Mouse (Mus musculus) cerebellum, adult 2 months (tissue): Measurements from ENCODE around the gene Rbm38. TPM values are rescaled to one million over a fixed set of nuclear protein-coding genes. Genes with fewer than 3 reads are reported as not detected.

Experiments
- DNase-seq, 2 experiments: peaks; one replicate each; pipeline ENCODE4 v3.0.0; 2021
- H3K27ac ChIP-seq: fragments of 200-500 bp; 2 replicates; pipeline ENCODE4 v1.5.1; 2012; ENCODE audit warnings: low read length, control low read depth, inconsistent platforms; ENCODE audit not compliant: insufficient read depth
- H3K27me3 ChIP-seq: fragments of 200-500 bp; 2 replicates; pipeline ENCODE4 v1.6.1; 2012; ENCODE audit warnings: inconsistent platforms, mild to moderate bottlenecking, low read length, moderate library complexity; ENCODE audit not compliant: control insufficient read depth, insufficient read depth
- H3K4me1 ChIP-seq: fragments of 200-500 bp; 2 replicates; pipeline ENCODE4 v1.6.1; 2011; ENCODE audit warnings: low read length; ENCODE audit not compliant: control insufficient read depth, insufficient read depth
- H3K4me3 ChIP-seq: fragments of 200-500 bp; replicated peaks from 2 replicates; pipeline ENCODE3; 2011; ENCODE audit warnings: mild to moderate bottlenecking, low read depth, low read length, control low read depth; ENCODE audit not compliant: insufficient read depth
- CTCF ChIP-seq: fragments of 200-500 bp; IDR thresholded peaks from 2 replicates; pipeline ENCODE4 v1.5.1; 2011; ENCODE audit warnings: low read depth, mild to moderate bottlenecking, control low read depth, low read length, moderate library complexity, borderline replicate concordance; ENCODE audit not compliant: insufficient read depth
- POLR2A ChIP-seq: fragments of 200-500 bp; IDR thresholded peaks from 2 replicates; pipeline ENCODE4 v1.6.1; 2011; ENCODE audit warnings: low read length, control low read depth, borderline replicate concordance; ENCODE audit not compliant: insufficient read depth
- WGBS: fragments of 180-500 bp; shearing (Covaris S2); methylation state at CpG from one replicate; pipeline ENCODE4 v1.1.7; 2018; 5-methylcytosine and 5-hydroxymethylcytosine counted together
- polyA plus RNA-seq: library from polyadenylated mRNA; depleted of rRNA; stranded (reverse); fragments of >200 nt; gene quantifications from 2 replicates; pipeline ENCODE4 v1.2.3, GENCODE M21; 2012

Rbm38 gene
- polyA plus RNA-seq, 1 experiment: 9.0 TPM

- no peak for TF ChIP-seq CTCF
- no peak for TF ChIP-seq POLR2A
- H3K27ac ChIP-seq: no peak overlapping the region
- H3K27me3 ChIP-seq: no peaks in the 10 kb centered on the region
- WGBS: 44% methylated on average over 8 of the region's 8 CpGs
- no peak overlapping the region for H3K4me3 ChIP-seq
- DNase-seq: no peak
- H3K4me1 ChIP-seq: no peaks in the 10 kb centered on the region
Measured at GRCm38 (mm10) chr2:173050604-173051382, 30.5 kb downstream of the Rbm38 start.

- H3K4me1 ChIP-seq: no peaks in the 10 kb centered on the region
- WGBS: 77% methylated on average over 8 of the region's 8 CpGs
- H3K4me3 ChIP-seq: no peak overlapping the region
- no peaks in the 10 kb centered on the region for H3K27me3 ChIP-seq
- DNase-seq: no peak
- H3K27ac ChIP-seq: no peak overlapping the region
- TF ChIP-seq CTCF: no peak
- no peak for TF ChIP-seq POLR2A
Measured at GRCm38 (mm10) chr2:173052881-173053280, 32.6 kb downstream of the Rbm38 start.

GRCm38 (mm10) chr2:173053846-173054245 lies 33.5 kb downstream of the Rbm38 start:
- Histone ChIP-seq H3K27me3 (no peaks in the 10 kb centered on the region), H3K4me1 (no peaks in the 10 kb centered on the region), H3K4me3 (no peak overlapping the region), H3K27ac (no peak overlapping the region)
- no peak for DNase-seq
- WGBS: 84% methylated on average over 6 of the region's 6 CpGs
- TF ChIP-seq CTCF: no peak
- TF ChIP-seq POLR2A: no peak

- whole genome bisulfite sequencing: 71% methylated on average over 10 of the region's 10 CpGs
- no peak for DNase-seq
- Histone ChIP-seq H3K4me1 (no peaks in the 10 kb centered on the region), H3K27ac (no peak overlapping the region), H3K4me3 (no peak overlapping the region), H3K27me3 (no peaks in the 10 kb centered on the region)
- TF ChIP-seq CTCF: no peak
- TF ChIP-seq POLR2A: no peak
Measured at GRCm38 (mm10) chr2:173056303-173056881, 36.1 kb downstream of the Rbm38 start.

- Histone ChIP-seq H3K4me3 (no peak overlapping the region), H3K4me1 (no peaks in the 10 kb centered on the region), H3K27ac (no peak overlapping the region), H3K27me3 (no peaks in the 10 kb centered on the region)
- DNase-seq: no peak
- TF ChIP-seq POLR2A (no peak), CTCF (no peak)
- 82% methylated on average over 11 of the region's 11 CpGs for WGBS
Measured at GRCm38 (mm10) chr2:173056882-173057315, 36.6 kb downstream of the Rbm38 start.

GRCm38 (mm10) chr2:173057623-173058022 lies 37.3 kb downstream of the Rbm38 start:
- no peaks in the 10 kb centered on the region for H3K4me1 ChIP-seq
- no peaks in the 10 kb centered on the region for H3K27me3 ChIP-seq
- 57% methylated on average over 10 of the region's 10 CpGs for WGBS
- DNase-seq: no peak
- TF ChIP-seq POLR2A: no peak
- no peak overlapping the region for H3K27ac ChIP-seq
- H3K4me3 ChIP-seq: no peak overlapping the region

GRCm38 (mm10) chr2:173058263-173058662 lies 38.0 kb downstream of the Rbm38 start:
- 38% methylated on average over 11 of the region's 11 CpGs for WGBS
- Histone ChIP-seq H3K4me3 (no peak overlapping the region), H3K27ac (no peak overlapping the region), H3K27me3 (no peaks in the 10 kb centered on the region), H3K4me1 (no peaks in the 10 kb centered on the region)
- TF ChIP-seq POLR2A: no peak
- no peak for TF ChIP-seq CTCF
- DNase-seq: no peak

- H3K4me3 ChIP-seq: no peak overlapping the region
- H3K4me1 ChIP-seq: no peaks in the 10 kb centered on the region
- WGBS: 57% methylated on average over 9 of the region's 9 CpGs
- no peak overlapping the region for H3K27ac ChIP-seq
- TF ChIP-seq POLR2A (no peak), CTCF (no peak)
- DNase-seq: no peak
- no peaks in the 10 kb centered on the region for H3K27me3 ChIP-seq
Measured at GRCm38 (mm10) chr2:173060450-173060849, 40.2 kb downstream of the Rbm38 start.
